Mouse (Mus musculus): Measurements from ENCODE around the gene Fbxo7. TPM values are rescaled to one million over a fixed set of nuclear protein-coding genes. Genes with fewer than 3 reads are reported as not detected.

The Fbxo7 gene
- polyA plus RNA-seq, 1 experiment: 50.5 TPM

DNA sequence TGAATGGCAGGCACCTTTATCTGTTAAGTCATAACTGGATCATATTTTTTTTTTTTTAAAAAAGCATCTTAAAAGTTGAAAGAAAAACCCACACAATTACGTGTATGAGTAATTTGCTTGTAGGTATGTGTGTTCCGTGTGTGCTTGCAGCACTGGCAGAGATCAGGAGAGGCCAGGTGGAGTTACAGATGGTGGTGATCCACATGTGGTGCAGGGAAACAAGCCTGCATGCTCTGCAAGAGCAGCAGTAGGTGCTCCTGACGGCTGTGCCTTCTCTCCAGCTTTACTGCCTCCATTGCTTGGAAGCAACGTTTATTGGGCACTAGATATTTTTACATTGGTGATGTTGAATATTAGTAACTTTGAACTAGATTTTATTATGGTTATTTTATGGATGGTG, 21.9 kb downstream of the Fbxo7 start:
- 8% methylated on average over 4 of the region's 4 CpGs for WGBS
- H3K4me3 ChIP-seq (replicated peaks; ENCODE audit: insufficient read depth, low read depth, low read length): no peak overlapping the region

DNA sequence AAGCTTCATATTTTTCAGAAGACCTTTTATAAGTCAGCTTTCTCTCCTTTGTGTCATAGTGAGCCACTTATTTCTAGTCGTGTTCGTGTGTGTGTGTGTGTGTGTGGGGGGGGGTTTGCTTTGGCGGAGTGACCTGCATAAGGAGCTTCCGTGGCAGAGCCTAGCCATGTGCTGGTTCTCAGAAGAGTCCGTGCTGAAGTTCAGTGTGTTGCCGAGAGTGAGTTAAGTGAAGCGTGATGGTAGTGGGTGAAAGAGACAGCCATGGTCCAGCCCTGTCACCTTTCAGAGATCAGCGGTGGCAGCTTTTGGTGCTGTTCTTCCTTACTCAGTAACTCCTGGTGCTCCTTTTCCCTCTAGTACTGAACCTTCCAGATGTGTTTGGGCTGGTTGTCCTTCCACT, 22.3 kb downstream of the Fbxo7 start:
- no peaks in the 10 kb centered on the region; the same call in 1 of the 2 replicates for H3K4me1 ChIP-seq (ENCODE audit: control insufficient read depth, insufficient read depth, low read length)
- DNase-seq: no peak
- H3K27ac ChIP-seq (ENCODE audit: insufficient read depth, low read length): no peak overlapping the region
- 62% methylated on average over 8 of the region's 8 CpGs for WGBS
- H3K4me3 ChIP-seq (replicated peaks; ENCODE audit: insufficient read depth, low read depth, low read length): no peak overlapping the region
- TF ChIP-seq POLR2A (IDR thresholded peaks at IDR 0.05; ENCODE audit: borderline replicate concordance, insufficient read depth, low read length) (no peak), CTCF (IDR thresholded peaks at IDR 0.05; ENCODE audit: borderline replicate concordance, insufficient read depth, low read depth, low read length) (no peak)
- no peaks in the 10 kb centered on the region for H3K27me3 ChIP-seq (ENCODE audit: control insufficient read depth, insufficient read depth, low read length)

More for the DNA sequence above, 21.9 kb downstream of the Fbxo7 start:
- Histone ChIP-seq H3K4me1 (ENCODE audit: control insufficient read depth, insufficient read depth, low read length) (no peaks in the 10 kb centered on the region; the same call in 1 of the 2 replicates), H3K27ac (ENCODE audit: insufficient read depth, low read length) (no peak overlapping the region), H3K27me3 (ENCODE audit: control insufficient read depth, insufficient read depth, low read length) (no peaks in the 10 kb centered on the region)
- peak in 1 of 2 experiments; percentile 40 for DNase-seq
- TF ChIP-seq POLR2A (IDR thresholded peaks at IDR 0.05; ENCODE audit: borderline replicate concordance, insufficient read depth, low read length) (no peak), CTCF (IDR thresholded peaks at IDR 0.05; ENCODE audit: borderline replicate concordance, insufficient read depth, low read depth, low read length) (no peak)

DNA sequence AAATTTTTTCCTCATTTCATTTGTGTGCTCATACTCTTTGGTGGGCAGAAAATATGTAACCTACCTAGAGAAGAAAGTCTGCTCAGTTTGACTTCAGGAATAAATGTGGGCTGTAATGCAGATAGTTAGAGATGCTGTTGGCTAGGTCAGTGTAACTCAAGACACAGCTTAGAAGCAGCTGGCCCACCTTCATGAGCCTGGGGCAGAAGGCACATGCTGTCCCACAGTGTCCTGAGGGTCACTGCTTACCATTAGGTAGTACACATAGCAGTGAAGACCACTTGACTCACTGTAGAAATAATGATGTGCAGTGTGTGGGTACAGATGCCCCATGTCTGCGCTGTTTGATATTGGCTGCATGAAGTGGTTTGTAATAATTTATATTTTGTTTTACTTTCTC, 24.6 kb downstream of the Fbxo7 start:
- Histone ChIP-seq H3K4me3 (replicated peaks; ENCODE audit: insufficient read depth, low read depth, low read length) (no peak overlapping the region), H3K27me3 (ENCODE audit: control insufficient read depth, insufficient read depth, low read length) (no peaks in the 10 kb centered on the region), H3K4me1 (ENCODE audit: control insufficient read depth, insufficient read depth, low read length) (no peaks in the 10 kb centered on the region; the same call in 1 of the 2 replicates), H3K27ac (ENCODE audit: insufficient read depth, low read length) (no peak overlapping the region)
- TF ChIP-seq CTCF (IDR thresholded peaks at IDR 0.05; ENCODE audit: borderline replicate concordance, insufficient read depth, low read depth, low read length) (no peak), POLR2A (IDR thresholded peaks at IDR 0.05; ENCODE audit: borderline replicate concordance, insufficient read depth, low read length) (no peak)
- DNase-seq: peak in 1 of 2 experiments; percentile 2
- 98% methylated on average over 1 of the region's 1 CpGs for WGBS

DNA sequence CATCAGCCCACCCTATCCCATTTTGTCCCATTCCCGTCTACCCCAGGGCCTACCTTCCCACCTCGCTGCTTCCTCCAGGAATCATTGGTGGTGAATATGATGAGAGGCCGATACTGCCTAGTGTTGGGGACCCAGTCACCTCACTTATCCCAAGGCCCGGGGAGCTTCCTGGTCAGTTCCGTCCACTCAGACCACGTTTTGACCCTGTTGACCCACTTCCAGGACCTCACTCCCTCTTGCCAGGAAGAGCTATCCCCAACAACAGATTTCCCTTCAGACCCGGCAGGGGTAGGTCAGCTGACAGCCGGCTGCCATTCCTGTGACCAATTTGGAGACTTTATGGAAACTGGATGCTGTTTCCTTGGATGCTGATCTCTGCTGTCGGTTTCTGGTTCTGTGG, 26.0 kb downstream of the Fbxo7 start:
- no peak for DNase-seq
- WGBS: 85% methylated on average over 9 of the region's 9 CpGs
- TF ChIP-seq CTCF (IDR thresholded peaks at IDR 0.05; ENCODE audit: borderline replicate concordance, insufficient read depth, low read depth, low read length) (no peak), POLR2A (IDR thresholded peaks at IDR 0.05; ENCODE audit: borderline replicate concordance, insufficient read depth, low read length) (no peak)
- Histone ChIP-seq H3K27me3 (ENCODE audit: control insufficient read depth, insufficient read depth, low read length) (no peaks in the 10 kb centered on the region), H3K4me3 (replicated peaks; ENCODE audit: insufficient read depth, low read depth, low read length) (no peak overlapping the region), H3K27ac (ENCODE audit: insufficient read depth, low read length) (no peak overlapping the region), H3K4me1 (ENCODE audit: control insufficient read depth, insufficient read depth, low read length) (no peaks in the 10 kb centered on the region; the same call in 1 of the 2 replicates)

DNA sequence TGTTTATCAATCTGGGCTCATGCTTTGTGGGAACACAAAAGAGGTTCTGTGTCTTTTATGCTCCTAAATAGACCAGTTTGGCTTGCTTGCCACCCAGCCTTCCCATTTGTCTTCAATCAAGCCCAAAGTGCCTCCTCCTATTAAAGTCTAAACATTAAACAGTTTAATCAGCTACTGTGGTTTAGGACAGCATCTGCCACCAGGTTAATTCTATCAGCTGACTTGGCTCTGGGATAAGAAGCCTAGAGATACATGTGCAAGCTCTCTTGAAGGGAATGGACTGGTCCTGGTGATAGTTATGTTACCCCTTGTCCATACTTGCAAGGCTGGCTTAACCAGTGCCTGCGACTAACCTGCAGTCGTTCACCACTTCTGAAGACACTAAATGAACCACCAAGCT, 28.8 kb downstream of the Fbxo7 start:
- H3K27ac ChIP-seq (ENCODE audit: insufficient read depth, low read length): no peak overlapping the region
- TF ChIP-seq POLR2A (IDR thresholded peaks at IDR 0.05; ENCODE audit: borderline replicate concordance, insufficient read depth, low read length) (no peak), CTCF (IDR thresholded peaks at IDR 0.05; ENCODE audit: borderline replicate concordance, insufficient read depth, low read depth, low read length) (no peak)
- no peaks in the 10 kb centered on the region for H3K27me3 ChIP-seq (ENCODE audit: control insufficient read depth, insufficient read depth, low read length)
- H3K4me3 ChIP-seq (replicated peaks; ENCODE audit: insufficient read depth, low read depth, low read length): no peak overlapping the region
- no peaks in the 10 kb centered on the region for H3K4me1 ChIP-seq (ENCODE audit: control insufficient read depth, insufficient read depth, low read length)
- peak in 1 of 2 experiments; percentile 3 for DNase-seq
- 87% methylated on average over 2 of the region's 2 CpGs for WGBS

DNA sequence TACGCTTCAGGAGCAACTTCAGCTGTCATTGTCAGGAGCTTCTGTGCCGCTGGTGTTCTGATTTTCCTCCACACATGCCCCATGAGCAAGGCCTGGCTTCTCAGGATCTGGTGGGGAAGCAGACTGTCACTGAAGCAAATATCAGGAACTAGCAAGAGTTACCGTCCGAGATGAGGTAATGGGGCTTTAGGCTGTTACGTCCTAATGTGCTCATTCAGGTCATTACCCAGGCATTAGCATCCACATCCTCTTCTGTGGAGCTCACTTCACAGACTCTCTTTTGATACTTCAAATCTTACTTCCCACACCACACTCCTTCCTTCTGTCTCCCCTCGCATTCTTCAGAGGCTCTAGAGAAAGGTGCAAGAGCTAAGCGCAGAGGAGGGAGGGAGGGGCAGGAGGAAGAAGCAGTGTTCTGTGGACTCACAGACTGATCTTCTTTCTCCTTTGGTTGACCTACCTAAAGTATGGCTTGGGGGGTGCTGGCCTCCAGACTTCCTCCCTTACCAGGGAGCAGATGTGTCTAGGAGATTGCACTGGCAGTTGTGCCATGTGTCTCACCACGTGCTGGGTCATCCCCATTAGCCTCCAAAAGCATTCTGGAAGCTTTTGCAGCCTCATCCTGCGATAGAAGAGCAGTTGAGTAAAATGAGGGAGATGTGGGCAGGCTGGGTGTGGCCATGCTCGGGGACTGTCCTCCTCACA, 31.2 kb downstream of the Fbxo7 start:
- 81% methylated on average over 10 of the region's 10 CpGs for WGBS
- DNase-seq: peak in 1 of 2 experiments; percentile 4
- H3K27me3 ChIP-seq (ENCODE audit: control insufficient read depth, insufficient read depth, low read length): no peaks in the 10 kb centered on the region
- no peak for TF ChIP-seq POLR2A (IDR thresholded peaks at IDR 0.05; ENCODE audit: borderline replicate concordance, insufficient read depth, low read length)
- no peak for TF ChIP-seq CTCF (IDR thresholded peaks at IDR 0.05; ENCODE audit: borderline replicate concordance, insufficient read depth, low read depth, low read length)
- no peak overlapping the region for H3K4me3 ChIP-seq (replicated peaks; ENCODE audit: insufficient read depth, low read depth, low read length)
- H3K4me1 ChIP-seq (ENCODE audit: control insufficient read depth, insufficient read depth, low read length): no peaks in the 10 kb centered on the region
- peak overlapping the region; percentile 33; the same call in 1 of the 2 replicates for H3K27ac ChIP-seq (ENCODE audit: insufficient read depth, low read length)

DNA sequence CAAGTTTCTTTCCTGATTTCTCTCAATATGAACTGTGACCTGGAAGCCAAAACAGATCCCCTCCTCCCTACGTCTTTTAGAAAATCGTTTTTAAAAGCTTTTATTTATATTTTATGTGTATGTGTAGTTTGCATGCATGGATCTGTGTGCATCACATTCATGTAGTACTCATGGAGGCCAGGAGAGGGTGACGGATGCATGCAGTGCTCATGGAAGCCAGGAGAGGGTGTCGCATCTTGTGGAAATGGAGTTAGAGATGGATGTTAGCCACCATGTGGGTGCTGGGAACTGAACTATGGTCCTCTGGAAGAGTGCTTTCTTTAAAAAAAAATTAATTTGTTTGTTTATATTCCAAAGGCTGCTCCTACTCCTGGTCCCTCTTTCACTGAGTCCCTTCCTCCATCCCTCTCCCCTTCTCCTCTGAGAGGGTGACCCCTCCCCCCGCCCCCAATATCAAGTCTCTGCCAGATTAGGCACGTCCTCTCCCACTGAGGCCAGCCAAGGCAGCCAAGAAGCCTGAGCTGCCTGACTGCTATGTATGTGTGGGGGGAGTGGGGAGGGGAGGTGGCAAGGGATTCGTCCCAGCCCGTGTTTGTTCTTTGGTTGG, 34.6 kb downstream of the Fbxo7 start:
- peak in 1 of 2 experiments; percentile 3 for DNase-seq
- Histone ChIP-seq H3K4me1 (ENCODE audit: control insufficient read depth, insufficient read depth, low read length) (no peaks in the 10 kb centered on the region), H3K27ac (ENCODE audit: insufficient read depth, low read length) (no peak overlapping the region), H3K4me3 (replicated peaks; ENCODE audit: insufficient read depth, low read depth, low read length) (no peak overlapping the region), H3K27me3 (ENCODE audit: control insufficient read depth, insufficient read depth, low read length) (no peaks in the 10 kb centered on the region)
- 71% methylated on average over 8 of the region's 8 CpGs for WGBS
- TF ChIP-seq CTCF (IDR thresholded peaks at IDR 0.05; ENCODE audit: borderline replicate concordance, insufficient read depth, low read depth, low read length): 0 out of 2 replicates have a peak, but pooled peaks have one; percentile 14
- TF ChIP-seq POLR2A (IDR thresholded peaks at IDR 0.05; ENCODE audit: borderline replicate concordance, insufficient read depth, low read length): no peak

DNA sequence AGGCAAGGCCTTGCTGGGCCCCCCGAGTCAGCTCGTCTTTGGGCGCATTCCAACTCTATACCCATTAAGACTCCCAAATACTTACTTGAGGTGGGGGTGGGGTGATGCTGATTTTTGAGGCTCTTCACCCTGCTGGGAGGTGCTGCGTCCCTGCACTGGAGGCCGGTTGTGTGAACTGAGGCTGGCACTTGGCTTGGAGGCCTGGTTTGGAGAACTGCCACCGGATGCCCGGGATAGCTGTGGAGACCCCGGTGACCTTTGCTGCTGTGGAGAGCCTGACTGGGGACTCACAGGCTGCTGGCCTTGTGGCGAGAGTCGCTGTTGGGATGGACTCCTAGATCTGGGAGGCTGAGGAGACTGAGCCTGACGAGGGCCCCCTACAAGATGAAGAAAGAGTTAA, 35.5 kb downstream of the Fbxo7 start:
- Histone ChIP-seq H3K27ac (ENCODE audit: insufficient read depth, low read length) (no peak overlapping the region), H3K4me3 (replicated peaks; ENCODE audit: insufficient read depth, low read depth, low read length) (no peak overlapping the region), H3K27me3 (ENCODE audit: control insufficient read depth, insufficient read depth, low read length) (no peaks in the 10 kb centered on the region), H3K4me1 (ENCODE audit: control insufficient read depth, insufficient read depth, low read length) (peaks cover under 1% of the 10 kb centered on the region; the same call in 1 of the 2 replicates)
- WGBS: 75% methylated on average over 11 of the region's 11 CpGs
- no peak for TF ChIP-seq CTCF (IDR thresholded peaks at IDR 0.05; ENCODE audit: borderline replicate concordance, insufficient read depth, low read depth, low read length)
- no peak for TF ChIP-seq POLR2A (IDR thresholded peaks at IDR 0.05; ENCODE audit: borderline replicate concordance, insufficient read depth, low read length)
- DNase-seq: peak in 1 of 2 experiments; percentile 7
